Mouse (Mus musculus) testis, adult 2 months (tissue): ENCODE results near the gene Tnf.

Experiments
- CTCF ChIP-seq: fragments of 200-500 bp; IDR thresholded peaks from 2 replicates; pipeline ENCODE4 v1.5.1; 2012; ENCODE audit warnings: low read depth, mild to moderate bottlenecking, inconsistent platforms, low read length, moderate library complexity; ENCODE audit not compliant: control insufficient read depth, insufficient read depth, insufficient replicate concordance
- POLR2A ChIP-seq: fragments of 200-500 bp; IDR thresholded peaks from 2 replicates; pipeline ENCODE4 v1.6.1; 2012; ENCODE audit warnings: low read depth, mild to moderate bottlenecking, inconsistent platforms, low read length, moderate library complexity; ENCODE audit not compliant: control insufficient read depth

DNA sequence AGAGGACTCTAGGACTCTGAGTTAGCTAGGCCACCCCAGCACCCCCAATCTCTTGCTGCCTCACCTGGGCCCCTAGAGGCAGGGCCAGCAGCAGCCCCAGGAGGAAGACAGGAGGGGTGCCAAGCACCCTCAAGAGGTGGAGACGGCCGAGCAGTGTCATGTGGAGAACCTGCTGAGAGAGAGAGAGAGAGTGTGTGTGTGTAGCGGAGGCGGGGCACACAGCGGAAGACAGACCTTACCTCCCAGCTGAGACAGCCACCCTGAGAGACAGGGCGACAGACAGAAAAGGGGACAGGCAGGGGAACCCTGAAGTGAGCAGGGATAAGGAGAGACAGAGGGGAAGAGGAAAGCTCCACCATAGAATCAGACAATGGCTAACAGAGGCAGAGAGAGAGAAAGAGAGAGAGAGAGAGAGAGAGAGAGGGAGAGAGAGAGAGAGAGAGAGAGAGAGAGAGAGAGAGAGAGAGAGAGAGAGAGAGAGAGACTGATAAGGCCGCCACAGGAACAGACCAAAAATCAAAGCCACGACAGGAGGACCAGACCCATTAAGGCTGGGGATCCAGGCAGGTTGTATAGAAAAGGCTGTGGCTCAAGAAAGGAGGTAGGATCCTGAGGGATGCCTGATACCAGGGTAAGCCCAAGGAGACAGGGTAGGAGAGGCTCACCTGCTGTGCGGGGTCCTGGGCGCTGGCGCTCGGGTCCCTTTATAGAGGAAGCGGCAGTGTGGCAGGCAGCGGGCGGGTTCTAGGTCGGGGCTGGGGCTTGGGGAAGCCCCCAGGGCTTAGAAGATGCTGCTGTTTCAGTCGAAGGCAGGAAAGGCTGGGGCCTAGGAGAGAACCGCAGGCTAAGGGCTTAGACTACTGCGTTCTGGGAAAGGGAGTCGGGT, 2.9 kb upstream of the Tnf start, which contains the start of gene Lta:
- TF ChIP-seq POLR2A, result no peak
- no peak for TF ChIP-seq CTCF
